Mouse (Mus musculus): ENCODE data around the gene Lmntd2.
A peak's percentile ranks its signal among the peaks of the same experiment; 100 is the strongest.
"Not testable (repeated sequence)": the region's sequence is repeated elsewhere in the genome, so short reads cannot be mapped to it uniquely, and the experiment has no call there.

The Lmntd2 gene

DNA sequence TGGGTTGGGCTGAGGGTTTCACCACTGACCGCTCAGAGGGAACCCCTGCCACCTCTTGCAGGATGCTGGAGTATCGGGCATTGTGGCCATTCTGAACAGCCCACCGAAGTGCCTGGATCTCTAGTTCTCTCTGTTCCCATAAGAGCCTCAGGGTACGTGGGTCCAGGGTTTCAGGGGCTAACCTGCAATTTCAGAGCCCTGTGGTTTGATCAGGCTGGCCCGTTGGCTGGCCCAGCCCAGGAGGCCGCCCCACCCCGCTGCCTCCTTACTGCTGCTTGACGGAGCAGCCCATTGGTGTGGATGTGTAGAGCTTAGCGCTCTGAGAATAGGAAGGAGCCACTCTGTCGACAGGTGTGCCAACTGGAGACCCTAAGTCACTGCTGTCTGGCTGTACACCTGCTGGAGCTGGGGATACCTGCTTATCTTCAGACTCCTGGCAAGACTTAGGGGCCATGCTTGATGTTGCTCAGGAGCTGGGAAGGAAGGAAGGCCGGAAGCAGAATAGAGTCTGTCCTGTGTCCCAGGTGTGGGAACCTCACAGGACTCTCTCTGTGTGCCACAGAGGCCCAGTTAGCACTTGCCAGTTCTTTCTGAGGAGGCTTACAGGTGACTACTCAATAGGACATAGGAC is at the start of gene Lmntd2:
TSS of gene Lmntd2 (minus strand) at position 476 of the 631 bp plus-strand sequence.
- no peak for DNase-seq

DNA sequence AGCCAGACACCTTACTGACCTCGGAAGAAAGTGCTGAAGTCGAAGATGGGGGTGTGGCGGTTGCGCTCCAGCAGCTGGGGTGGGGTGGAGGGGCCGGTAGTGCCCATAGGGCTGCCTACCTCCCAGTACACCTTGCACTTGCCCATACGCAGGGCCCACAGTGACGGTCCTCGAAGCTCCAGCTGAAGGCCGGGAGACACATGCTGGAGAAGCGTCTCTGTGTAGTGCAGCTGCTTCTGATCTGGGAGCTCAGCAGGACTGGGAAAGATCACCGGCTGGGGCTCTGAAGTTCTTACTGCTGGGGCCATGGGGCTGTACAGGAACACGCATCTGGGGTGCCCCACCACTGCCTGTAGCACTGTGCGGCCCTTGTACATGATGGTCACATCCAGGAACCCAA is 49.8 kb upstream of the Lmntd2 start:
- no peak for DNase-seq

DNA sequence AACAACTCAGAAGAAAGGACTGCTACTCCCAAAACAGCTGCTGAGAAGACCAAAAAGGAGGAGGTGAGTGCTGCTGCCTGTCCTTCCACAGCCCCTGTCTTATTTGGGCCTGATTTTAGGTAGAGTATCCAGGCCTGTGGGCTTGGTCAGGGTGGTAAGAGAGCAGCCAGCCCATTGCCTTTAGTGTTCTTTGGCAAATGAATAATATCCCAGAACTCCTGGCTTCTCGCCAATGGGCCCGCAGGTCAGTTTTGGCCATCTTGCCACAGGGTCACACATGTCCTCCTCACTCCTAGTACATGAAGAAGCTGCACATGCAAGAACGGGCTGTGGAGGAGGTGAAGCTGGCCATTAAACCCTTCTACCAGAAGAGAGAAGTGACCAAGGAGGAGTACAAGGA is 47.6 kb upstream of the Lmntd2 start:
- DNase-seq, result no peak

DNA sequence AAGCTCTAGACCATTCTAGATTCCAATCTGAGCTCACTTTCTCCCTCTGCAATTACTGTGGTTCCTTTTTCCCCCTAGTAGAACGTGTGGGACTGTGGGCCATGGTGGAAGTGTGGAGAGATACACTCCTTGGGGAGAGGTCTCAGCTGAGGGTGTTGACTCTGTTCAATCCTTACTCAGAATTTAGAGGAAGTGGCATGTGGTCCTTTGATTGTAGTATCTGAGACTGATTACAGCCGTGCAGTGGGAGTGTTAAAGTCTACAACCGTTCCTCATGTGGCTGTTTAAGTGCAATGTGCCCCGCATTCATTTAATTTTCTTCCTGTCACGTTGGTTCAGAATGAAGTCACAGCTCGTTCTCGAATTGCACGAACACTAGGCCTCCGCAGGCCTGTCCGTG is 42.3 kb upstream of the Lmntd2 start:
- DNase-seq, result no peak

- DNase-seq, result not testable (repeated sequence)
Observed at GRCm38 (mm10) chr7:141250486-141250885, 36.6 kb upstream of the Lmntd2 start.

GRCm38 (mm10) chr7:141231551-141231950 is 17.7 kb upstream of the Lmntd2 start:
- DNase-seq, result no peak

DNA sequence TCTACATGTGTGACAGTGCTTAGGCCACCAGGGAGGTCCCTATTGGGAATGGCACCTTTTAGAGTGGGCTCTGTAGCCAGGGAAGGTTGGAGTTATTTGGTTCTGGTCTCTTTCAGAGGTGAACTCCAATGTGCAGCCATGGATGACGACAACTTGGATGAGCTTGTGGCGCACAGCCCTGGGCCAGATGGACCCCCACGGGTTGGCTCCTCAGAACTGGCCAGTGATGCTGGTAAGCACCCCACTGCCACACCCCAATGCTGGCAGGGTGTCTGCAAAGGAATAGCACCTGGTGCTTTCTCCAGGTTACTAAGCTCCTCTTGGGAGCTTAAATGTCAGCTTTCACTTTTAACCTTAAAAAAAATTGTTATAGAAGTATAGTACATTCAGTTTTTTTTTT is 17.2 kb upstream of the Lmntd2 start:
- no peak for DNase-seq

GRCm38 (mm10) chr7:141230570-141230969 is 16.7 kb upstream of the Lmntd2 start:
- DNase-seq, result no peak

- DNase-seq, result no peak
Observed at GRCm38 (mm10) chr7:141229702-141230101, 15.8 kb upstream of the Lmntd2 start.

- peak; percentile 85 to 88 for DNase-seq
Observed at GRCm38 (mm10) chr7:141228279-141229067, 14.6 kb upstream of the Lmntd2 start, which contains the start of gene Phrf1. TSS of gene Phrf1 (plus strand) at chr7:141228784.

GRCm38 (mm10) chr7:141227796-141228195 is 13.9 kb upstream of the Lmntd2 start:
- no peak for DNase-seq

DNA sequence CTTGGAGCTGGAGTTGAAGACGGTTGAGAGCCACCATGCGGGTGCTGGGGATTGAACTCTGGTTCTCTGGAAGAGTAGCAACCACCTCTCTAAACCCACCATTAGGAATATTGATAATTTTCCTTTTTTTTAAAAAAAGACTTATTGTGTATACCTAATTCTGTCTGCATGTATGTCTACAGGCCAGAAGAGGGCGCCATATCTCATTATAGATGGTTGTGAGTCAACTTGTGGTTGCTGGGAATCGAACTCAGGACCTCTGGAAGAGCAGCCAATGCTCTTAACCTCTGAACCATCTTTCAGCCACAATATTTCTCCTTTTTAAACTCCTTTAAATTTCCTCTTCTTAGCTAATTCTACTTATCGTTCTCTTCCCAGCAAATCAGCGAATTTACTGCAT is 12.7 kb upstream of the Lmntd2 start:
- no peak for DNase-seq

- no peak for DNase-seq
Observed at GRCm38 (mm10) chr7:141222696-141223215, 8.9 kb upstream of the Lmntd2 start.

- no peak for DNase-seq
Observed at GRCm38 (mm10) chr7:141222126-141222467, 8.2 kb upstream of the Lmntd2 start.

DNA sequence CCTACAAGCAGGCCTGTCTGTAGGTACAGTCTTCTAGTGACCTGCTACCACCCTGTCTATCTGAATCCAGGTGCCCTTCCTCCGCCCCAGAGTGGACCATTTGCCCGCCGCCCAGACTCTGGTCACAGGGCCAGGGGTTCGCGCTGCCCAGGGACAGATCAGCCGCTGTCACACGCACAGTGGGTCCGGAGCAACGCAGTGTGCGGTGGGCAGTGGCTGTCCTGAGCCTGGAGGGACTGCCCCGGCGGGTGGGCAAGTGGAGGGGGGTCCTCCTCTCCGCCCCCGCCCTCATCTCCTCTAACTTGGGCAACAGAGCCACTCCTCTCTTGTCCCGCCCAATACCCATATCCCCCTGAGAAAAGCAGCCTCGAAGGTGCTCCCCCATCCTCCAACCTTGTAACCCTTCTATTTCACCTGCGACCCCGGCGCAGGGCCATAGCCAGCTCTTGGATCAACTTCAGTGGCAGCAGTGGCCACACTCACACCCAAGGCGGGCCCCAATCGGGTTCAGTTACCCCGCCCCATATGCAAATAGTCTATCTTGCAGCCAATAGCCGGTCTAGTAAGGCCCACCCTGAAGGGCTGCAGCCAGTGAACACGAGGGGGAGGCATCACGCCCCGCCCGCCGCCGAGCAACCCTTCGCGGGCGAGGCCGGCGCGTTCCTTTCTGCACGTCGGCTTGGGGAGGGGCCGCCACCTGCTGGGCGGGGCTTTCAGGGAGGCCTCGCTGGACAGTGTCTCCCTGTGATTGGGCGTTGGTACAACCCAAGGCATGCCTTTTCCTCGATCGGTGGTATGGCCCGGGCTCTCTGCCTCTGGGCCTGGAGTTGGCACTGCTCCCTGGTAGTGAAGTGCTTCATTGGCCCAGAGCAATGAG is 7.6 kb upstream of the Lmntd2 start:
- peak; percentile 97 to 98 for DNase-seq

GRCm38 (mm10) chr7:141220377-141220776 is 6.5 kb upstream of the Lmntd2 start:
- DNase-seq, result no peak

GRCm38 (mm10) chr7:141219558-141220099 is 5.7 kb upstream of the Lmntd2 start:
- no peak for DNase-seq

- DNase-seq, result no peak
Observed at GRCm38 (mm10) chr7:141218557-141219133, 4.8 kb upstream of the Lmntd2 start.

DNA sequence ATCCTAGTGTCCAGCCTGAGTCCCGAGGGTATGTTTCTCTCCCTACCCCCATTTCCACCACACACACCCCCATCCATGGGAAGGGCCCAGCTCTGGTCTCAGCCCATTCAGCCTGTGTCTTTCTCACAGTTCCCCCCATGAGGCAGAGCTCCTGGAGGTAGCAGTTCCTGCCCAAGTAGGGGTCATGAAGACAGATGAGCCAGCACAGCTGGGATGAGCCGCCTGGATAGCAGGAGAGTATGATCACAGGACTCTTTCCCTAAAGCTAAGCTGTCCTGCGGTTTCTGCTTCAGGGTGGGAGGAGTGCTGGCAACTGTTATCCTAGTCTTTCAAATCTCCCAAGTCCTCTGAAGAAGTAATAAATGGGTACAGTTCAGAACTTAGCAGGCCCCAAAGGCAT is 4.3 kb upstream of the Lmntd2 start:
- DNase-seq, result no peak

GRCm38 (mm10) chr7:141217343-141218013 is 3.6 kb upstream of the Lmntd2 start:
- no peak for DNase-seq

- no peak for DNase-seq
Observed at GRCm38 (mm10) chr7:141216894-141217293, 3.0 kb upstream of the Lmntd2 start.
